Mouse (Mus musculus) gastrocnemius, adult 18-20 months (tissue): ENCODE data around the gene Gm11011. TPM values are rescaled to one million over a fixed set of nuclear protein-coding genes. Genes with fewer than 3 reads are reported as not detected.

Experiments
- DNase-seq: peaks from one replicate; pipeline ENCODE4 v3.0.0; 2021; ENCODE audit warnings: low spot score
- total RNA-seq, 2 experiments: library from RNA; stranded (reverse); gene quantifications; 2 replicates each; pipeline ENCODE4 v1.2.3; 2021

Gene Gm11011
- total RNA-seq, 2 experiments from 2014 or later = not detected

- DNase-seq = no peak
Measured at GRCm38 (mm10) chr2:169589697-169590096, 2.2 kb upstream of the Gm11011 start.

- DNase-seq = no peak
Measured at GRCm38 (mm10) chr2:169586688-169587087, 857 bp downstream of the Gm11011 start.

- DNase-seq = no peak
Measured at GRCm38 (mm10) chr2:169585631-169586285, 1.8 kb downstream of the Gm11011 start.

- no peak for DNase-seq
Measured at GRCm38 (mm10) chr2:169584745-169585456, 2.6 kb downstream of the Gm11011 start.

- no peak for DNase-seq
Measured at GRCm38 (mm10) chr2:169583476-169583875, 4.1 kb downstream of the Gm11011 start.

GRCm38 (mm10) chr2:169577508-169578196 is 9.9 kb downstream of the Gm11011 start:
- DNase-seq = no peak

- no peak for DNase-seq
Measured at GRCm38 (mm10) chr2:169570063-169570462, 17.5 kb downstream of the Gm11011 start.

GRCm38 (mm10) chr2:169566159-169566558 is 21.4 kb downstream of the Gm11011 start:
- DNase-seq = no peak

- no peak for DNase-seq
Measured at GRCm38 (mm10) chr2:169565751-169566150, 21.8 kb downstream of the Gm11011 start.

GRCm38 (mm10) chr2:169545674-169546073 is 41.9 kb downstream of the Gm11011 start:
- no peak for DNase-seq

GRCm38 (mm10) chr2:169538906-169539305 is 48.6 kb downstream of the Gm11011 start:
- no peak for DNase-seq

Other genes with a start within 250 kb of the Gm11011 start
- gene Tshz2, start 45.3 kb upstream of the Gm11011 start, total RNA-seq = 10 to 100 TPM in 1 of 2 experiments, 1 to 10 TPM in 1; 9.4 to 11.5 TPM